Mouse (Mus musculus) lung, embryonic 14.5 days (tissue): Measurements from ENCODE around the gene Tmem268. TPM values are rescaled to one million over a fixed set of nuclear protein-coding genes. Genes with fewer than 3 reads are reported as not detected.

Experiments
- ATAC-seq: fragments of 200-750 bp; cut with Nextera tagmentation; 2 replicates; pipeline ENCODE4 v1.8.0; 2017; ENCODE audit warnings: mild to moderate bottlenecking, moderate TSS enrichment, moderate library complexity; ENCODE audit not compliant: insufficient read depth
- DNase-seq: peaks from one replicate; pipeline ENCODE4 v3.0.0-alpha.2; 2015
- H3K27ac ChIP-seq: fragments of 300-500 bp; sonication (generic); 2 replicates; pipeline ENCODE4 v1.5.1; 2014; ENCODE audit warnings: low read depth, mild to moderate bottlenecking, moderate library complexity
- H3K27me3 ChIP-seq: fragments of 300-500 bp; sonication (generic); 2 replicates; pipeline ENCODE4 v1.6.1; 2014; ENCODE audit warnings: low read length, control low read depth; ENCODE audit not compliant: insufficient read depth
- H3K36me3 ChIP-seq: fragments of 300-500 bp; sonication (generic); 2 replicates; pipeline ENCODE4 v1.6.1; 2014; ENCODE audit warnings: control low read depth; ENCODE audit not compliant: insufficient read depth
- H3K4me1 ChIP-seq: fragments of 300-500 bp; sonication (generic); 2 replicates; pipeline ENCODE4 v1.6.1; 2014; ENCODE audit warnings: antibody characterized with exemption, control low read depth; ENCODE audit not compliant: insufficient read depth
- H3K4me2 ChIP-seq: fragments of 300-500 bp; sonication (generic); 2 replicates; pipeline ENCODE4 v1.6.1; 2014; ENCODE audit warnings: mild to moderate bottlenecking
- H3K4me3 ChIP-seq: fragments of 300-500 bp; sonication (generic); 2 replicates; pipeline ENCODE4 v1.5.1; 2014; ENCODE audit warnings: low read depth, low read length
- H3K9ac ChIP-seq: fragments of 300-500 bp; sonication (generic); 2 replicates; pipeline ENCODE4 v1.6.1; 2014
- H3K9me3 ChIP-seq: fragments of 300-500 bp; sonication (generic); 2 replicates; pipeline ENCODE4 v1.6.1; 2016; ENCODE audit warnings: low read depth, low read length, control low read depth
- CTCF ChIP-seq: IDR thresholded peaks from 2 replicates; pipeline ENCODE4 v1.5.1; 2016; ENCODE audit warnings: antibody characterized with exemption, low read depth
- WGBS: fragments of 180-500 bp; shearing (Covaris S2); extraction: QIAGEN DNeasy Blood & Tissue Kit; methylation state at CpG from one replicate; pipeline ENCODE4 v1.1.7; 2014; 5-methylcytosine and 5-hydroxymethylcytosine counted together
- polyA plus RNA-seq: library from polyadenylated mRNA; unstranded; fragments of >200 nt; fragmentation: Nextera tagmentation; extraction: Ambion mirVana; gene quantifications from 2 replicates; pipeline ENCODE4 v1.2.1, GENCODE M21; 2014

Gene Tmem268
- polyA plus RNA-seq, 1 experiment from 2014 or later = 8.2 TPM

DNA sequence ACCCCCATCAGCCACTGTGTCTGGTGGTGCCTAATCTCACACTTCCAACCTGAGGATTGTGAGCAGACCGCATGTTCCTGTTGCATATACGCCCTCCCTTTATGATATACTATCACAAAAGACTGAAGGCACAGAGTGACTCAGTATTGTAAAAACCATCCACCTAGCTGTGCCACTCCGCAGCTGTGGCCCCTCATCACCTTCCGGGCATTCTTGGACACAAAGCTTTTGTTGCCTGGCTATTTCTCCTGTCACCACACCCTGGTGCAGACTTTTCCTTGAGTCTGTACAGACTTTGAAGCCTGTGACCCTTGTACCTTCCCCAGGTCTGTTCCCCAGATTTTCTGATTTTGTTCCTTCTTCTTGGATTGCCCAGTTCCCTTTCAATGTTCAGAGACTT, 37.4 kb downstream of the Tmem268 start:
- DNase-seq (no peak), ATAC-seq (no peak)
- H3K9ac ChIP-seq = no peak overlapping the region
- H3K4me3 ChIP-seq = no peak overlapping the region
- no peak overlapping the region for H3K4me2 ChIP-seq
- H3K9me3 ChIP-seq = no peaks in the 10 kb centered on the region
- H3K27me3 ChIP-seq = no peaks in the 10 kb centered on the region
- peaks cover 2% of the 10 kb centered on the region; the same call in 1 of the 2 replicates for H3K4me1 ChIP-seq
- TF ChIP-seq CTCF = no peak
- H3K27ac ChIP-seq = no peak overlapping the region
- 95% methylated on average over 4 of the region's 4 CpGs for WGBS
- no peaks in the 10 kb centered on the region for H3K36me3 ChIP-seq

DNA sequence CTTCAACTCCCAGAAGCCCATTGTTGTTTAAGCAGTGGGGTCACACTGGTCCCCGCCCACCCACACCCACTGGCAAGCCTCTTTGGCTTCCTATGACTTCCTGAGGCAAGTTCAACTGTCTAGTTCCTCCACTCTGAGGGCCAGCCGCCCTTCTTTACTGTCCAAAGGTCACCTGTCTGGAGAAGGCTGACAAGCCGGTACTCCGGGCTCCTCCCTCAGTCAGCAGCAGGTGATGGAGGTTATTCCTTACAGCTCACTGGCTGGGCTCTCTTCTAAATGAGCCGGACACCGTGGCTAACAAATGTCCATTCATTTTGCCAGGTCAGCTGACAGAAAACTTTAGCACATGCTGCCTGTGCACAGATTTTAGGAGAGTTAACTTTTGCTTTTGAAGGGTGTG, 42.2 kb downstream of the Tmem268 start:
- no peaks in the 10 kb centered on the region for H3K9me3 ChIP-seq
- no peaks in the 10 kb centered on the region for H3K27me3 ChIP-seq
- H3K27ac ChIP-seq = no peak overlapping the region
- ATAC-seq (no peak), DNase-seq (no peak)
- no peak overlapping the region for H3K4me2 ChIP-seq
- no peaks in the 10 kb centered on the region for H3K4me1 ChIP-seq
- H3K4me3 ChIP-seq = no peak overlapping the region
- 76% methylated on average over 6 of the region's 6 CpGs for WGBS
- H3K36me3 ChIP-seq = no peaks in the 10 kb centered on the region
- no peak overlapping the region for H3K9ac ChIP-seq
- TF ChIP-seq CTCF = no peak

DNA sequence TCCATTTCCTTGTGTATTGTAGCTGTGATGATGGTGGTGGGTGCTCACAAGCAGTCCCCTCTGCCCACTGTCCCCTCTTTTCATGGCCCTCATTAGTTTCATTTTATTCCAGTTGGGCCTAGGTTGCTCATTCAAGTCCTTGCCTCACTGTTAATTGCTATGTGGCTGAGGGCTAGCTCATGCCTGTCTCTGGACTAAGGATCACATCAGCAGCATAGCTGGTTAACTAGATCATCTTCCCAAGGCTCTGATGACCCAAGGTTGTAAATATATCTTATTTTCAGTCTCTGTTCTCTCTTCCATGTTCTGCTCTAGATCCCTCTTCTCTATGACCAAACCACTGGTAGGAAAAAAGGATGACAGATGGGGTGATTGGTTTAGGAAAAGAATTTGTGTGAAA, 42.7 kb downstream of the Tmem268 start:
- no peak for TF ChIP-seq CTCF
- Histone ChIP-seq H3K9me3 (no peaks in the 10 kb centered on the region), H3K9ac (no peak overlapping the region), H3K27ac (no peak overlapping the region), H3K4me3 (no peak overlapping the region), H3K27me3 (no peaks in the 10 kb centered on the region), H3K36me3 (no peaks in the 10 kb centered on the region), H3K4me1 (no peaks in the 10 kb centered on the region), H3K4me2 (no peak overlapping the region)
- DNase-seq (no peak), ATAC-seq (no peak)

DNA sequence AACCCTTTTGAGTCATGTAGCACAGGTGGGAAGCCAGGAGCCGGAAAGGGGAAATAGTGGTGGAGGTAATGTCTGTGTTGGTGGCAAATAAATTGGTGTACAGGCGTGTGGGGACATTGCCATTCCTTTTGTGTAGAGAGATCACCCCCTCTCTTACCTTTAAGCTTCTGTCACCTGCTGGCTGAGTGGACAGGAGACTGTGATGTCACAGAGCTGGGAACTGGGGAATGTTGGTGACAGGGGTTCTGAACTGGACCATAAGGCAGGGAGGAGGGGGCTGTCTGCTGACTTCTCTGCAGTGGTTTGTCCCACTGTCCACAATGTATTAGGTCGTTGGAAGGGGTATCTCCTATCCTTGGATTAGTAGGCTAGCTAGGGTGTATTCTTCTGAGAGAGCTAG, 46.4 kb downstream of the Tmem268 start, which contains the start of gene Gm11213:
Gm11213 (minus strand) TSS at position 317 of the 400 bp plus-strand sequence.
- no peak for TF ChIP-seq CTCF
- WGBS = 69% methylated on average over 3 of the region's 3 CpGs
- Histone ChIP-seq H3K4me3 (no peak within 1 kb of the TSS), H3K4me1 (no peaks in the 10 kb centered on the region), H3K36me3 (no peaks in the 10 kb centered on the region), H3K9ac (no peak within 1 kb of the TSS), H3K27ac (no peak within 1 kb of the TSS), H3K27me3 (no peaks in the 10 kb centered on the region), H3K4me2 (no peak within 1 kb of the TSS), H3K9me3 (no peaks in the 10 kb centered on the region)
- DNase-seq = no peak
- ATAC-seq = no peak

DNA sequence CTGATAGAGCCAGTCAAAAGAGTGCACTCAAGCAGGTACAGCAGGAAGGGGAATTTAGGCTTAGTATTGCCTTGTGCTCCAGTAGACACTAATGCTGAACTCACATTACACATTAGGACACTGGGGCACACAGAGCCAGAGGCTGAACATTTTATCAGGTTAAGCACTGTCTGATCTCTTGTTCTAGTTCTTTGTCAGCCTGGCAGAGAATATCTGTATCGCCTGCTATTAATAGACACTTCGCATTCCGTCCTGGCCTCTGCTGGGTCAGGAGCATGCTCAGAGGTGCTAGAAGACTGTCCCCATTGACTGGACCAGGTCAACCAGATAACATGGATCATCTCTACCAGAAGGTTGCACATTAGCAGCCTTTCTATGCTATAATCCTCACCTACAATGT, 47.0 kb downstream of the Tmem268 start:
- Histone ChIP-seq H3K9ac (no peak overlapping the region), H3K27me3 (no peaks in the 10 kb centered on the region), H3K4me3 (no peak overlapping the region), H3K36me3 (no peaks in the 10 kb centered on the region), H3K9me3 (no peaks in the 10 kb centered on the region), H3K27ac (no peak overlapping the region), H3K4me1 (no peaks in the 10 kb centered on the region), H3K4me2 (no peak overlapping the region)
- WGBS = 77% methylated on average over 3 of the region's 3 CpGs
- DNase-seq = no peak
- no peak for ATAC-seq
- TF ChIP-seq CTCF = no peak

DNA sequence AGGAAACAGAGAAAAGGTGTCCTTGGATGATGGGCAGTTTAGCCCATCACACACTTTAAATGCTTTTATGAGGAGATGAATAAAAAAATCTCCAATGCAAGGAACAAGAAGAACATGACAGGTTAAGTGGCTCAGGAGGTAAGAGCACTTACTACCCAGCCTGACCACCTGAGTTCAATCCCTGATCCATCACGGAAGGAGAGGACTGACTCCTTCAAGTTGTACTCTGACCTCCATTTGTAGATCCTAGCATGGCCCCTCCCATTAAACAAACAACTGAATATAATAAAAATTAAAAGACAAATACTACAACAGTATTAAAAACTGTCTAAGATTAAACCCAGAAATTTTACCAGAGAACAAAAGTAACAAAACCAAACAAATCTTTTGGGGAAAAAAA, 47.4 kb downstream of the Tmem268 start:
- 55% methylated on average over 1 of the region's 1 CpGs for WGBS
- Histone ChIP-seq H3K4me3 (no peak overlapping the region), H3K27me3 (no peaks in the 10 kb centered on the region), H3K36me3 (no peaks in the 10 kb centered on the region), H3K4me1 (no peaks in the 10 kb centered on the region), H3K9ac (no peak overlapping the region), H3K27ac (no peak overlapping the region), H3K4me2 (no peak overlapping the region), H3K9me3 (no peaks in the 10 kb centered on the region)
- DNase-seq = no peak
- ATAC-seq = no peak
- no peak for TF ChIP-seq CTCF

DNA sequence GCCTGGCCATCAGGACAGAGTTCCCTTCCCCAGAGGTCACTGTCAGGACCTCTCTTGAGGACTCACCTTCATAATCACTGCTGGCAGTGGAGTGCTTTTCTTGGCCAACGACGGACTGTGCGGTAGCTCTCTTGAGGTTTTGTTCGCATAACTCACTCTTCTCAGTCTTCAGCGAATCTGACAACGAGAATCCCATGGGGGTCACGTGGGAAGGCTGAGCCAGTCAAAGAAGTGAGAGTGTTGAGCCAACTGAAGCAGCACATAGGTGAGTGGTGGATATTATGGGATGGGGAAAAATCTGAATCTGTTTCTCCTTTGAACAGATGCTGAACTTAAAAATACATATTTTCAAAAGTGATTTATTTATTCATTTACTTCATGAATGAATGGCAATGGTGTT, 49.8 kb downstream of the Tmem268 start:
- Histone ChIP-seq H3K9me3 (no peaks in the 10 kb centered on the region), H3K36me3 (no peaks in the 10 kb centered on the region), H3K9ac (no peak overlapping the region), H3K4me1 (no peaks in the 10 kb centered on the region), H3K27me3 (no peaks in the 10 kb centered on the region), H3K4me3 (no peak overlapping the region), H3K27ac (no peak overlapping the region), H3K4me2 (no peak overlapping the region)
- TF ChIP-seq CTCF = no peak
- WGBS = 64% methylated on average over 7 of the region's 7 CpGs
- ATAC-seq = no peak
- no peak for DNase-seq

DNA sequence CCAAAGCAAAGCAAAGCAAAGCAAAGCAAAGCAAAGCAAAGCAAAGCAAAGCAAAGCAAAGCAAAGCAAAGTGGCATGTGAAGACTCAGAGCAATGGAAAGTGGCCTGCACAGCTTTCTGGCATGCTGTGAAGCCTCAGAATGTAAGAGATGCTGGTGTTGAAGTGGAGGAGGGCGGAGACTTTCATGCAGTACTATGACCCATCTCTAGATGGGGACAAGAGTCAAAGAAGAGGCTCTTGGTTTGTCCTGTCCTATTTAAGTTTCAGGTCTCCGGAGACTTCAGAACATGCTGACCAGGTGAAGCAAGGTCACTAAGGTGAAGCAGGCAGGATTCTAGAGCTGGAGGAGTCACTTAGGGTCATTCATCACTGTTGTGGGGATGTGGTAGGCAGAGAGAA, 63.3 kb downstream of the Tmem268 start:
- Histone ChIP-seq H3K4me2 (no peak overlapping the region), H3K27me3 (no peaks in the 10 kb centered on the region), H3K4me3 (no peak overlapping the region), H3K9me3 (no peaks in the 10 kb centered on the region), H3K9ac (no peak overlapping the region), H3K36me3 (no peaks in the 10 kb centered on the region), H3K4me1 (no peaks in the 10 kb centered on the region), H3K27ac (no peak overlapping the region)
- 77% methylated on average over 2 of the region's 2 CpGs for WGBS
- DNase-seq (peak; percentile 17), ATAC-seq (no peak)
- TF ChIP-seq CTCF = no peak
